In genomic region chr14:55884166-55884565, GRCm38 (mm10) we compare ENCODE assay signal across 8 mouse cellular contexts. TPM values are rescaled to one million over a fixed set of nuclear protein-coding genes. Genes with fewer than 3 reads are reported as not detected.
DNase-seq lines count a peak whose midpoint lies in the region; ATAC-seq and TF ChIP-seq lines count a peak whose summit lies in the region.

Cbln3 (minus strand) TSS chr14:55884392.

- no peak for TF ChIP-seq POLR2A in cortical plate, adult 2 months (IDR thresholded peaks at IDR 0.05; ENCODE audit: extremely low read depth, insufficient read depth, low read length)

- 28% methylated on average over 4 of the region's 4 CpGs for WGBS in heart, embryonic 12.5 days
- WGBS in kidney, embryonic 16.5 days: 30% methylated on average over 4 of the region's 4 CpGs

- no peaks in the 10 kb centered on the region for H3K9me3 ChIP-seq in heart, embryonic 12.5 days (replicated peaks)
- no peaks in the 10 kb centered on the region for H3K9me3 ChIP-seq in kidney, embryonic 16.5 days (ENCODE audit: low read length)

- H3K4me2 ChIP-seq in heart, embryonic 12.5 days: peak within 1 kb of the TSS; percentile 93
- H3K4me2 ChIP-seq in kidney, embryonic 16.5 days (replicated peaks; ENCODE audit: low read depth, low read length): peak within 1 kb of the TSS; percentile 65

- H3K4me3 ChIP-seq in cortical plate, adult 2 months (ENCODE audit: insufficient read depth, low read length): peak within 1 kb of the TSS; percentile 51
- peak within 1 kb of the TSS; percentile 74 for H3K4me3 ChIP-seq in heart, embryonic 12.5 days
- H3K4me3 ChIP-seq in kidney, embryonic 16.5 days (ENCODE audit: low read length): peak within 1 kb of the TSS; percentile 84

- peaks cover 27% of the 10 kb centered on the region for H3K36me3 ChIP-seq in heart, embryonic 12.5 days
- peaks cover 25% of the 10 kb centered on the region for H3K36me3 ChIP-seq in kidney, embryonic 16.5 days (ENCODE audit: insufficient read depth, low read length)

- ATAC-seq in heart, embryonic 12.5 days (ENCODE audit: insufficient number of reproducible peaks, low FRiP score): peak; percentile 22; the same call in 1 of the 2 replicates
- peak; percentile 16 for ATAC-seq in kidney, embryonic 16.5 days (ENCODE audit: low FRiP score, low TSS enrichment)

- peak; percentile 58 for DNase-seq in 3T3-L1 (ENCODE audit: low read depth, low spot score)
- peak; percentile 62 for DNase-seq in MN1 (ENCODE audit: low spot score)
- peak; percentile 58 for DNase-seq in lung, postnatal 36 days
- peak; percentile 93 for DNase-seq in testis, postnatal 10 days (ENCODE audit: low spot score)
- DNase-seq in frontal cortex, postnatal 10 days (ENCODE audit: low spot score in 2 of 2): no peak

- no peaks in the 10 kb centered on the region; the same call in 1 of the 2 replicates for H3K4me1 ChIP-seq in cortical plate, adult 2 months (ENCODE audit: control insufficient read depth, insufficient read depth, low read length)
- peaks cover 33% of the 10 kb centered on the region for H3K4me1 ChIP-seq in heart, embryonic 12.5 days (replicated peaks)
- H3K4me1 ChIP-seq in kidney, embryonic 16.5 days (ENCODE audit: insufficient read depth, low read length): peaks cover 25% of the 10 kb centered on the region

- no peak for TF ChIP-seq CTCF in cortical plate, adult 2 months (IDR thresholded peaks at IDR 0.05; ENCODE audit: extremely low read depth, insufficient read depth, low read length)

- no peak within 1 kb of the TSS for H3K27ac ChIP-seq in cortical plate, adult 2 months (ENCODE audit: insufficient read depth, low read length)
- peak within 1 kb of the TSS; percentile 93 for H3K27ac ChIP-seq in heart, embryonic 12.5 days (ENCODE audit: poor library complexity, severe bottlenecking)
- peak within 1 kb of the TSS; percentile 98 for H3K27ac ChIP-seq in kidney, embryonic 16.5 days (ENCODE audit: low read length)

- no peaks in the 10 kb centered on the region for H3K27me3 ChIP-seq in heart, embryonic 12.5 days (replicated peaks)
- H3K27me3 ChIP-seq in kidney, embryonic 16.5 days (ENCODE audit: insufficient read depth, low read length): no peaks in the 10 kb centered on the region

- peak within 1 kb of the TSS; percentile 87 for H3K9ac ChIP-seq in heart, embryonic 12.5 days
- H3K9ac ChIP-seq in kidney, embryonic 16.5 days (replicated peaks; ENCODE audit: low read length): peak within 1 kb of the TSS; percentile 93

RNA-seq across cellular contexts. Expression of gene Cbln3, which starts in this region (rescaled TPM):
- polyA plus RNA-seq in cortical plate, adult 2 months (2012; rRNA removed): 0.42 and 0.68 TPM in 2 replicates
- polyA plus RNA-seq in heart, embryonic 12.5 days (2016; fragmentation: Nextera tagmentation; extraction: Ambion mirVana): 0.32 and 0.57 TPM in 2 replicates
- 0.42 and 0.74 TPM in 2 replicates for polyA plus RNA-seq in kidney, embryonic 16.5 days (2015; fragmentation: Nextera tagmentation; extraction: Ambion mirVana)

Comparison
In these comparisons a context has a peak if more than half of its experiments do, and no peak if none do; other contexts are left out.
1. Peak in ATAC-seq, H3K4me3 ChIP-seq, H3K27ac ChIP-seq, H3K9ac ChIP-seq and H3K4me2 ChIP-seq in heart, embryonic 12.5 days; RNA of the gene not detected or under 1 TPM.
2. Peak in ATAC-seq, H3K4me3 ChIP-seq, H3K27ac ChIP-seq, H3K9ac ChIP-seq and H3K4me2 ChIP-seq in kidney, embryonic 16.5 days; RNA of the gene not detected or under 1 TPM.
3. DNase-seq: peak in 3T3-L1 (single experiment), MN1 (single experiment), lung, postnatal 36 days (single experiment) and testis, postnatal 10 days (single experiment); none in frontal cortex, postnatal 10 days (0 of 2).
4. Peak in every context shown above with its lines, with median percentiles within 50 percentile points of each other: H3K4me3 ChIP-seq.